Comparison of ENCODE assay signal across 33 mouse cellular contexts in genomic region chr7:45141914-45142313, GRCm38 (mm10). TPM values are rescaled to one million over a fixed set of nuclear protein-coding genes. Genes with fewer than 3 reads are reported as not detected.
"Had no signal": no experiment of that assay in that cellular context is flagged by ENCODE, and none has a peak within 500 bp of the region (broad histone marks: within the 10 kb centered on the region; RNA-seq: fewer than 3 reads in every experiment).

No protein-coding gene starts in this region.

- H3K9ac ChIP-seq: heart, embryonic 12.5 days; hindbrain, embryonic 13.5 days; hindbrain, embryonic 15.5 days; kidney, embryonic 15.5 days; limb, embryonic 12.5 days; limb, embryonic 15.5 days; liver, embryonic 12.5 days; liver, embryonic 14.5 days had no signal

- H3K27ac ChIP-seq: hindbrain, embryonic 13.5 days; hindbrain, embryonic 15.5 days; hindbrain, postnatal 0 days; kidney, embryonic 15.5 days; kidney, postnatal 0 days; limb, embryonic 12.5 days; limb, embryonic 15.5 days; liver, embryonic 12.5 days; liver, embryonic 14.5 days had no signal

- H3K4me3 ChIP-seq: heart, embryonic 12.5 days; hindbrain, embryonic 13.5 days; hindbrain, embryonic 15.5 days; kidney, embryonic 15.5 days; limb, embryonic 12.5 days; limb, embryonic 15.5 days; liver, embryonic 12.5 days had no signal

- H3K4me2 ChIP-seq: heart, embryonic 12.5 days; hindbrain, embryonic 13.5 days; hindbrain, embryonic 15.5 days; kidney, embryonic 15.5 days; limb, embryonic 12.5 days; limb, embryonic 15.5 days; liver, embryonic 12.5 days had no signal

- ATAC-seq: hindbrain, postnatal 0 days; intestine, embryonic 16.5 days; liver, embryonic 12.5 days had no signal

- DNase-seq: gastrocnemius, postnatal 14 days; gastrocnemius, postnatal 36 days; heart, adult 18-20 months; heart, postnatal 14 days; heart, postnatal 36 days; kidney, adult 11 months; kidney, adult 2 months; kidney, adult 9 months; kidney, postnatal 14 days; kidney, postnatal 36 days; layer of hippocampus, adult 9-11 months; layer of hippocampus, postnatal 36 days; left cerebral cortex, postnatal 4 days had no signal

- H3K27me3 ChIP-seq: limb, embryonic 15.5 days; liver, embryonic 12.5 days had no signal

- H3K9me3 ChIP-seq: heart, embryonic 12.5 days; hindbrain, embryonic 13.5 days; hindbrain, embryonic 15.5 days; kidney, embryonic 15.5 days; limb, embryonic 12.5 days; limb, embryonic 15.5 days; liver, embryonic 12.5 days had no signal

- H3K4me1 ChIP-seq: hindbrain, embryonic 13.5 days; hindbrain, embryonic 15.5 days; kidney, embryonic 15.5 days; limb, embryonic 12.5 days; limb, embryonic 15.5 days had no signal

RNA-seq across cellular contexts. Expression of gene Gm45713, which starts 5.9 kb away (rescaled TPM):
- total RNA-seq: gastrocnemius, adult 8-10 months; gastrocnemius, postnatal 14 days; gastrocnemius, postnatal 36 days; heart, postnatal 36 days; hindbrain, postnatal 0 days; layer of hippocampus, adult 18-20 months; layer of hippocampus, adult 8-10 months; left cerebral cortex, adult 18-20 months; left cerebral cortex, adult 8-10 months; left cerebral cortex, postnatal 10 days; left cerebral cortex, postnatal 25 days; liver, adult 2 months had no signal
- polyA plus RNA-seq: hindbrain, embryonic 11.5 days; hindbrain, embryonic 15.5 days; kidney, embryonic 15.5 days; limb, embryonic 12.5 days; limb, embryonic 15.5 days; liver, adult 2 months had no signal
